Mouse (Mus musculus) layer of hippocampus, adult 2 months (tissue): ENCODE results near the gene Glis3. TPM values are rescaled to one million over a fixed set of nuclear protein-coding genes. Genes with fewer than 3 reads are reported as not detected.

Source experiments
- DNase-seq, 2 experiments: peaks; one replicate each; pipeline ENCODE4 v3.0.0; 2022; ENCODE audit warnings: low spot score in 2 of 2
- H3K27ac ChIP-seq: fragments of 200-600 bp; 2 replicates; pipeline ENCODE4 v1.8.1; 2022
- H3K4me3 ChIP-seq: fragments of 200-600 bp; 2 replicates; pipeline ENCODE4 v1.8.1; 2022; ENCODE audit warnings: mild to moderate bottlenecking
- CTCF ChIP-seq: fragments of 200-600 bp; conservative IDR thresholded peaks from 2 replicates; pipeline ENCODE4 v1.8.1; 2022; ENCODE audit warnings: antibody characterized with exemption, mild to moderate bottlenecking, moderate library complexity
- total RNA-seq, 2 experiments: library from RNA; stranded (reverse); gene quantifications; 2 replicates each; pipeline ENCODE4 v1.2.3; 2021

Gene Glis3
- total RNA-seq, 2 experiments from 2014 or later = 33.0 to 36.4 TPM

DNA sequence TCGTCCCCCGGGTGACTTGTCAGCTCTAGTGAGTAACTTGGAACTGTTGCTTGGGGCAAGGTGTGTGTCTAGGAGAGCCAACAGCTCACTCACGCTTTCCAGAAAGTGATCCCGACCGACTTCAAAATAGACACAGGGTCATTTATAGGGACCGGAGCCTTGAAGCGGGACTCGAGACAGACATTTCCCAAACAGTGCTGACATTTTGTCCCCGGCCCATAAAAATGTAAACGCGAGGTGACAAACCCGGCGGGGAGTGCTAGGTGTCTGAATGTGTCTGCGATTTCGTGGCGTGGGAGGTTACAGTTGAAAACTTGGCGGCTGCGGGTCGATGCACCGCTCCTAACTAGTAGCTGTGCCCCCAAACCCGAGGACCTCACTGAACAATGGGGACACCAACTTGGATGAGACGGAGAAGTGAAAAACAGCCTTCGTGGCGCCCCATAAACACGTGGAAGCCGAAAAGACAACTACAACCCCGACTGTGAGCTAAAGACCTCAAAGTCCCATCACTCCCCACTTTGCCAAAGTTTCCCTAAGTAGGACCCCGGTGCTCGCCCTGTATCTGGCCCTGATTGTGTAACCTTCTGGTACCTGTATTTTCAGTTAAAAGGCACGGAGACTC is 1.1 kb downstream of the Glis3 start:
- H3K4me3 ChIP-seq = peak overlapping the region; percentile 75
- no peak for TF ChIP-seq CTCF
- DNase-seq = no peak
- H3K27ac ChIP-seq = peak overlapping the region; percentile 90

DNA sequence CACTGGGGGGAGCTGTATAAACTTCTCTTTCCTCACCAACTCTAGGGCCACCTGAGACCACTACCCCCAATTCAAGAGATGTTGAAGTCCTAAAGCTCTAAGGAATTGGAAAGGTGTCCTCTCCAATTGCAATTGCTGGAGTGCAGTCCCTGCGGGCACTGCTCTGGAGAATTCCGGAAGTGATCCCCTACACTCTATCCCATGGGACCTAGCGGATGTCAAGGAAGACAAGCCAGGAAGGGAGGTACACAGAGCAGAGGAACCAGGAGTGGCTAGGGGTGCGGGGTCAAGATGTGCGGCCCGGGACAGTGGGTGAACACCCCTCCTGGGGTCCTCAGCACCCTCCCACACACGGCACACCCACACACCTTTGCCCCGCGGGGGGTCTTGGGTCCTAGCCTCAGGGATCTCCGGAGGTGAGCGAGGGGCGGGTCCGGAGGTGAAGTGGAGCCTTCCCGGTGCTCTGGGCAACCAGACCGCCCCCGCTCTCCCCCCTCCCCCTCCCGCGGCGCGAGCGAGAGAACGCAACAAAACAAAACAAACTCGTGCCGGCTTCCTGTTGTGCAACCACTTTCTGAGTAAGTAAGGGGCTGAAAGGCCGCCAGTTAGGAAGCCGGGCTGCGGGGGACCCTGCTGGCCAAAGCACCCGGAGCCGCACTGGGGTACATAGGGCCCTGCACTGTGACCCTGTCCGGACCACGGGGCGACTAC is 2.0 kb downstream of the Glis3 start:
- no peak for TF ChIP-seq CTCF
- H3K27ac ChIP-seq = peak overlapping the region; percentile 90
- peak overlapping the region; percentile 75 for H3K4me3 ChIP-seq
- peak in 1 of 2 experiments; percentile 17 for DNase-seq

DNA sequence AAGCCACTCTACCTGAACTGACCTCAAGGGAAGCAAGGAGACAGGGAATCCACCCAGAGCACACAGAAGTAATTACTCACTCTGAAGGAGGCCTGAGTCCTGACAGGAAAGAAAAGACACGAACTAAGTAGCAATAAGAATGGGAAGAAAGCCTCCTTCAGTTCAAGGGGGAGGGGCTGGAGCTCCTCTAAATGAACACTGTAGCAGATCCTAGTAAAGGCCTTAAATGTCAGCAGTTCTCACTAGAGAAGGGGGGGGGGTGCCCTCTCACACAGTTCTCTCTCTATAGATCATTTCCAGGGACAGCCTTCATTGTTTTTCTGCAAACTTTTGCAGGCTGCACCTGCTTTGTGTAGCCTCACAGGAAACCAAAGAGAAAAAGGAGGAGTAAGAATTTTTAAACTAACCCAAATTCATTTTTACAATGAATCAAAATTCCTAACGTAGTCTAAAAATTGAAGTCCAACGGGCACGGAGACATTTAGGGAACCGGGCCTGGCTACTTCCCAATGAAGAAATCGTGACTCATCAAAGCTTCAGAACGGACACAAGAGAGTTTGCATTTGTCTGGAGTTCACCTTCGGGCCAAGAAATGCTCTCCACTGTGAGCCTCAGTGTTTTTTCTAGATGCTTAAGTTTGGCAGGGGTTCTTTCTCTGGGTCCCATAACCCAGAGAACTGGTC is 2.7 kb downstream of the Glis3 start:
- DNase-seq = no peak
- Histone ChIP-seq H3K4me3 (peak overlapping the region; percentile 75), H3K27ac (peak overlapping the region; percentile 90; the same call in 1 of the 2 replicates)
- TF ChIP-seq CTCF = peak; percentile 57

DNA sequence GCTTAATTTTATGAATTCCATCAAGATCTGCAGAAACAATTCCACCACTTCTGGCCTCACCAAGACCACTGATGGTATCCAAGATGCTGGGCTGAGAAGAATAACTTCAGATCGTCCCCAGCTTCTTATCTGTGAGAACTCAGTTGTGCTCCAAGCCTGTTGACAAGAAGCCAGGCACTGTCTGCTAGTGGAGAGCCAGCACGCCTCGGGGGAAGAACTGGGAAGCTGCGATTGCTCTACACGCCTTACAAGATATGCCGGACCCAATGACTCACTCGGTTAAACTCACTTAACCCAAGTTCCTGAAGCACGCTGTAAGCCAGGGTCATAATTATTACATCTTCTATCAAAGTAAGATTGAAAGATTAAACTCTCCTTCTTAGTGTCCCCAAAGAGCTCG is 16.1 kb downstream of the Glis3 start:
- DNase-seq = no peak
- H3K27ac ChIP-seq = no peak overlapping the region
- H3K4me3 ChIP-seq = no peak overlapping the region
- TF ChIP-seq CTCF = no peak

DNA sequence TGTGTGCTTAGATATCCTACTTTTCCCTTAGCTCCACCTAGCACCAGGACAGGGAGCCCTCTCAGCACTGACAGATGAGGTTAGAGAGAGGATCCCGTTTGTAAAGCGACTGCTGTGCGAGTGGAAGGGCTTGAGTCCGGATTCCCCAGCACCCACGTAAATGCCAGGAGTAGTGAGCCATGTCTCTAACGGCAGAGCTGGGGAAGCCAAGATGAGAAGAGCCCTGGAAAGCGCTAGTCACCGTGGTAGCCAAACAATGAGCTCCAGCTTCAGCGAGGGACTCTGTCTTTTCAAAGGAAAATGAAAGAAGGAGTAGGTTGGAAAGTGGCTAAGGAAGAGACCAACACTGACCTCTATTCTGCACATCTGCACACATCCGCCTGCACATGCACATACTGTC is 16.7 kb downstream of the Glis3 start:
- TF ChIP-seq CTCF = no peak
- no peak overlapping the region; the same call in 1 of the 2 replicates for H3K27ac ChIP-seq
- DNase-seq = no peak
- H3K4me3 ChIP-seq = no peak overlapping the region

DNA sequence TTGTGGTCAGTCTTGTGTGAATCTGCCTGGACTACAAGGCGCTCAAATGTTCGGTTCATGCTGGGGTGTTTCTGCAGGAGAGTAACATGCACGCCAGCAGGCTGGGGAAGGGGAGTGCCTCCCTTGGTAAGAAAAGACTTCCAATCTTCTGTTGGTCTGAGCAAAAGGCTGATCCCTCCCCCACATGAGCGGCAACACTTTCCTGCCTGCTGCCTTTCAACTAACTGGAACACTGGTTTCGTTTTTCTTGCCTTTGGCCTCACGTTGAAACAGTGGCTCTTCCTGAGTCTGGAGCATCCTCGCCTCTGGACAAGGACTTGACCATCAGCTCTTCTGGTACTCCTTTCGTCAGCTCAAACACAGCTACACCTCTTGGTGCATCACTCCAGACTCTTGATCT is 17.4 kb downstream of the Glis3 start:
- TF ChIP-seq CTCF = no peak
- Histone ChIP-seq H3K27ac (no peak overlapping the region), H3K4me3 (no peak overlapping the region)
- DNase-seq = no peak

DNA sequence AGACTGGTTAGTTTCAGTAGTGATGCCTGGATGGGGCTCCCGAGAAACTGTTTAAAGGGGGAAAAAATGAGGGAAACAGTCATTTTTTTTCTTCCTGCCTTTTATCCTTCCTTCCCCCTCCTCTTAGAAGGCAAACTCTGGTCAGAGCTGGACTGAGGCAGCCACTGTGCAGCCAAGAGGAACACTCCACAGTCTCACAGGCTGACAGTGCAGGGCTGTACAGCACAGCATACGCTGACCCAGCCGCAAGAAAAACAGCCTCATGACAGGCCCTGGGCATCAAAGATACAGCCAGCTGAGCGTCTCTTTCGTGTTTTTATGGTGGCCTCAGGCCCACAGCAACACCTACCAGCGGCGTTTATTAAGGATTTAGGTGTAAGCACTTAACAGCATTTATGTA is 19.0 kb downstream of the Glis3 start:
- Histone ChIP-seq H3K27ac (no peak overlapping the region), H3K4me3 (no peak overlapping the region)
- no peak for DNase-seq
- TF ChIP-seq CTCF = no peak

DNA sequence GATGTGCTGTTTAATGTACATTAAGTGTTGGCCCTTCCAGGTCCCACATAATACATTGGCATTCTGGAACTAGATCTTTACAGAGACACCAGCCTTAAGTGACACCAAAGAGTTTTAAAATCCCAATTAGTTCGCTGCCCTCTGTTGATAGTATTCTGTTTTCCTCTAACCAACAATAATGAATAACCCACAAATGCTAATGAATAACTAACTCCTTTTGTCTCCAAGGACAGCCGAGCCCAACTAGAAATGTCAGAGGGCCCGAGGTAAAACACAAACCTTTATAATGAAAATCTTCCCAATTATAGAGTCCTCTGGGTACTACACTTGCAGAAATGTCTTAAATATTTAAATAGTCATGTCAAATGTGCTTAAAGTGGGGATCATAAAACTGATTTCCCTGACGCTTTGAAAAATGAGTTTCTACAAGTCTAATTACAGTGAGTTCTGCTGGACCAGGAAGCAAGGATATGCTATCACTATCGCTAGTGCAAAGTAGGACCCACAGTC is 22.1 kb downstream of the Glis3 start:
- no peak for TF ChIP-seq CTCF
- H3K4me3 ChIP-seq = no peak overlapping the region
- no peak for DNase-seq
- H3K27ac ChIP-seq = peak overlapping the region; percentile 23; the same call in 1 of the 2 replicates

DNA sequence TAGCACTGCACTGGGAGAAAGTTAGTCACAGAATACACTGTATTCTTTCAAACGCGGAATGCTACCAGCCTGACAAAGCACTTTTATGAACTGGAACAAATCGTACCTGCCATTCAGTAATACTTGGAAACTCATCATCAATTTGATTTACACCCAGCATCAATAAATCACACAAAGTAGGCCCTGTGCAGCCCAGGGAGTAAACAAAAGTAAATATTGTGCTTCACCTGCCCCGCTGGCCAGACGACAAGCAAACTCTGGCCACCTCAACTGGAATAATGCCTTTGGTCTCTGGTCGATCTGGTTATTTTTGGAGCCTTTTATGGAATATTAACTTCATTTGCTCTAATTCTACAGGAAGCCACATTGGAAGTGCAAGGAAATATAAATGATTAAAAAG is 23.0 kb downstream of the Glis3 start:
- DNase-seq = no peak
- H3K27ac ChIP-seq = peak overlapping the region; percentile 23; the same call in 1 of the 2 replicates
- no peak for TF ChIP-seq CTCF
- no peak overlapping the region for H3K4me3 ChIP-seq

DNA sequence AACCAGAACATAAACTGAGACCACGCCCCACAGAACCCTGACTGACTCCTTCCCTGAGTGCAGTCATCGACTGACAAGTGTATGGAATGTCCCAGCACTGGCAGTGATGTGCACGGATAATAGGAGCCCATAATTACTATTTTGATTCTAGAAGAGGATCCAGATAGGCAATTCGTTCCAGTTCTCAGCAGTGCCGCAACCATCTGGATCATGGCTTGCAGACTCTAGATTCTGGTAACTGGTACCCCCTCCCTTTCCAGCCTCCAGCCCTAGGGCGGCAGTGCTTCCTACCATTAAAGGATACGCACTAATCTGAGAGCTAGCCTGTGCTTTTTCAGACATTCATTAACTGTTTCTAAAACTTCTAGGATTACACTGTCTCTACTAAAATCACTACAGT is 24.7 kb downstream of the Glis3 start:
- DNase-seq = no peak
- no peak for TF ChIP-seq CTCF

DNA sequence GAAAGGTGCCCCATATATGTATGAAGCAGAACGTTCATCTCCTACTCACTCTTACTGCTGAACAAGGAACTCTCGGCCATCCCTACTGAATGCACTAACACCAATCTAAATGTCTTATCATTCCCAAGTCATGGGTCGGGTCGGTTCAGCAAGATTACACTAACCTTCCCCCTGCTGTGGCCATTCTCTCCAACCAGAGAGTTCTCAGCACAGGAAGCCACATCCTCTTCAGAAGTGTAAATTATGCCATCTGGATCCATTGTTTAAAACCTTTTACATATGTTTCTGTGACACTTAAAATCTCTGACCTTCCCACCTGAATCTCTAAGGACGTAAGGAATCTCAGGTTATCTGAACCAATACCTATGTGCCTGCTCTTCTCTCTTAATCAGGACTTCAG is 29.0 kb downstream of the Glis3 start:
- H3K4me3 ChIP-seq = no peak overlapping the region
- DNase-seq = no peak
- no peak overlapping the region for H3K27ac ChIP-seq
- TF ChIP-seq CTCF = no peak

More for the DNA sequence above, 24.7 kb downstream of the Glis3 start:
- Histone ChIP-seq H3K4me3 (no peak overlapping the region), H3K27ac (peak overlapping the region; percentile 39; the same call in 1 of the 2 replicates)

DNA sequence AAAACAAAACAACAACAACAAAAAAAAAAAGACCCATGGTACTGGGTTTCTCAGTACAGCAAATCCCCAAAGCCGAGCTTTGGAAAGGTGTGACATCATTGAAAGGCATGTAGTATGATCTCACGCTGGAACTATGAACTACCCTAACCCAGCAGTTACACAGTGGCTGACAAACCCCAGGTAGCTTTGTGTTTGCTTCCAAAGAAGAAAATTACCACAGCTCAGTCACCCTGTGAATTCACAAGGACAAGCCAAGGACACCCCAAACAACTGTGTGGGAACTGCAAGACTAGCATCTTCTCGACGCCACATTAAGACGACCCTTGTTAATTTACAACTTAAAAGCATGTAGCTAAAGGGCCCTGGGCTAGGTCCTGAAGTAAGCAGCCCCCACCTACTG is 30.4 kb downstream of the Glis3 start:
- no peak overlapping the region for H3K4me3 ChIP-seq
- H3K27ac ChIP-seq = no peak overlapping the region
- no peak for DNase-seq
- no peak for TF ChIP-seq CTCF

DNA sequence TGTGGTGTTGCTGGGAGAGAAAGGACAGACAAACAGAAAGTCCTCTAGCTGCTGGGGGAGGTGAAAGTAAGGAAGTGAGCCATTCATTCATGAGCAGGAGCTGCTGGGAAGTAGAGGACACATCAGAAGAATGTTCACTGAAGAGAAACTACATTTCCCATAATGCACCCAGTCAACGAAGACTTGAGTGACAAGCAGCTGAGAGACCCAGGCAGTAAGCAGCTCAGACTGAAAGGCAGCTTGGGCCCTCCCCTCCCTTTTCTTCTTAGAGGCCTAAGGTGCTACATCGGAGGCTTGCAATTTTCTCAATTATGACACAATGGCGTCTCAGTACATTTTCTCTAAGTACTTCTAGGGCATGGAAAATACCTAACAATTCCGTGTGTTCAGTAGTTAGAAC is 31.0 kb downstream of the Glis3 start:
- no peak for TF ChIP-seq CTCF

More for the DNA sequence above, 31.0 kb downstream of the Glis3 start:
- Histone ChIP-seq H3K4me3 (no peak overlapping the region), H3K27ac (no peak overlapping the region)
- DNase-seq = no peak
